Mouse (Mus musculus) embryonic facial prominence, embryonic 13.5 days (tissue): ENCODE measurements at regions not wholly inside any gene's neighbourhood (a gene's known extent, or its start where the extent isn't known, plus 50 kb on each side); places are given as distances from the start of the nearest gene placed in this dataset.

ENCODE experiments used
- ATAC-seq: fragments of 200-750 bp; cut with Nextera tagmentation; 2 replicates; pipeline ENCODE4 v1.8.0; 2017; ENCODE audit warnings: low read depth; ENCODE audit not compliant: insufficient number of reproducible peaks, insufficient read depth, low FRiP score, low TSS enrichment
- H3K27ac ChIP-seq: fragments of 300-500 bp; sonication (generic); 2 replicates; pipeline ENCODE4 v1.5.1; 2015; ENCODE audit warnings: moderate library complexity, mild to moderate bottlenecking, inconsistent platforms
- H3K27me3 ChIP-seq: fragments of 300-500 bp; sonication (generic); 2 replicates; pipeline ENCODE4 v1.6.1; 2015; ENCODE audit warnings: mild to moderate bottlenecking, inconsistent platforms
- H3K36me3 ChIP-seq: fragments of 300-500 bp; sonication (generic); 2 replicates; pipeline ENCODE4 v1.6.1; 2015; ENCODE audit warnings: mild to moderate bottlenecking, inconsistent platforms
- H3K4me1 ChIP-seq: fragments of 300-500 bp; sonication (generic); 2 replicates; pipeline ENCODE4 v1.6.1; 2015; ENCODE audit warnings: inconsistent platforms
- H3K4me2 ChIP-seq: fragments of 300-500 bp; sonication (generic); 2 replicates; pipeline ENCODE4 v1.6.1; 2015; ENCODE audit warnings: moderate library complexity, mild to moderate bottlenecking, inconsistent platforms
- H3K4me3 ChIP-seq: fragments of 300-500 bp; sonication (generic); 2 replicates; pipeline ENCODE4 v1.5.1; 2015; ENCODE audit warnings: mild to moderate bottlenecking, inconsistent platforms
- H3K9ac ChIP-seq: fragments of 300-500 bp; sonication (generic); 2 replicates; pipeline ENCODE4 v1.6.1; 2015; ENCODE audit warnings: mild to moderate bottlenecking, inconsistent platforms
- H3K9me3 ChIP-seq: fragments of 300-500 bp; sonication (generic); 2 replicates; pipeline ENCODE4 v1.6.1; 2016; ENCODE audit warnings: inconsistent platforms
- WGBS: fragments of 180-500 bp; shearing (Covaris S2); methylation state at CpG from one replicate; pipeline ENCODE4 v1.1.7; 2015; ENCODE audit warnings: mixed read lengths; 5-methylcytosine and 5-hydroxymethylcytosine counted together

GRCm38 (mm10) chr2:8115891-8116290 lies 606.5 kb upstream of the Celf2 start:
- WGBS: 87% methylated on average over 3 of the region's 3 CpGs
- Histone ChIP-seq H3K4me2 (no peak overlapping the region), H3K4me3 (no peak overlapping the region), H3K27ac (no peak overlapping the region), H3K9me3 (no peaks in the 10 kb centered on the region), H3K4me1 (no peaks in the 10 kb centered on the region), H3K36me3 (no peaks in the 10 kb centered on the region), H3K27me3 (no peaks in the 10 kb centered on the region), H3K9ac (no peak overlapping the region)
- no peak for ATAC-seq

DNA sequence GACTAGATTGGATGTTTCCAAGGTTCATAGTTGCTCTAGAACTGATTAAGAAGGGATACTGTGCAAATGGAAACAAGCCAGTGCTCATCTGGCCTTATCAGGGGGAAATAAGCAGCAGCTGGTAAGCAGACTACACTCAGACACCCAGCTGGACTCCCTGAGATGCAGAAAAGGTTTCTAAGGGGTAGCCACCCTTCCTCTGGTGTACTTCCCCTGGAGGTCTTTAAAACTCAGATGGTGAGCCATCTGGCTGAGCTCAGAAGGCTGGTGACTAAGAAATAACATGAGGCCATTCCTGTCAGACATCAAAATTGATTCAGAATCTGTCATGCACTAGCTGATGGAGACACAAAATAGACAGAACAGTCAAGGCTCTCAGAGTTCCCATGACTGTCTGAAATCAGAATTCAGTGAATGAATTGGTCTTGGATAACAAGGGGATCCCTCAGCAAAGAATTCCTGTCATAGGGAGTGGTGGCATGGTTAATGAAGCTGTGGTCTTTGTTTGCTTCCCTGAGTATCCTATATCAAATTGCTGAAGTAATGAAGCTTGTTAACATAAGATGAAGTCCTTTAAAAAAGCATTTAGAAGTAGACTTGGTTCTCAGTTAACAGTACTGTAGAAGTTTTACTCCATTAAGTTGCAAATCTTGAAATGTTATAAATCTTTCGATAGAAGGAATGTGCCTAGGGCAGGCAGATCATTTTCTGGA lies 603.2 kb upstream of the Celf2 start:
- WGBS: 42% methylated on average over 1 of the region's 1 CpGs
- Histone ChIP-seq H3K9me3 (no peaks in the 10 kb centered on the region), H3K4me2 (no peak overlapping the region), H3K4me3 (no peak overlapping the region), H3K27me3 (no peaks in the 10 kb centered on the region), H3K9ac (no peak overlapping the region), H3K27ac (no peak overlapping the region), H3K36me3 (no peaks in the 10 kb centered on the region), H3K4me1 (no peaks in the 10 kb centered on the region)
- no peak for ATAC-seq

GRCm38 (mm10) chr2:8094157-8094556 lies 584.8 kb upstream of the Celf2 start:
- Histone ChIP-seq H3K27ac (no peak overlapping the region), H3K9ac (no peak overlapping the region), H3K36me3 (no peaks in the 10 kb centered on the region), H3K4me2 (no peak overlapping the region), H3K9me3 (no peaks in the 10 kb centered on the region), H3K4me3 (no peak overlapping the region), H3K4me1 (no peaks in the 10 kb centered on the region), H3K27me3 (no peaks in the 10 kb centered on the region)
- WGBS: 85% methylated on average over 2 of the region's 2 CpGs
- ATAC-seq: no peak

DNA sequence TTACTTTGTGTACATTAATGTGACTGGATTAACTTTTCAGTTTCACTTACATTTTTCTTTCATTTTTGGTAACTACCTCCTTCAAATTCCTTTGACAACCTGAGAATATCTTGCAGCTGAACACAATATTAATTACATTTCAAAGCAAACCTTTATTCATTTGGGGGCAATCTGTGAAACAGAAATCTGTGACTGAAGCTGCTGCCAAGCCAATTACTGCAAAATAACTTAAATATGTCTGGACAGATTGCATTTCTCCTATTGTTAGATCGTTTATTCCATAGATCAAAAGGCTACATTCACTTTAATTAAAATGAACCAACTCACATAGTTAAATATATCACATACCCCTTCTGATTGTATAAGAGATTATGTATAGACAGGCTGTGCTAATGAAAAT lies 558.5 kb upstream of the Celf2 start:
- no peak for ATAC-seq
- H3K4me2 ChIP-seq: no peak overlapping the region
- WGBS: 51% methylated on average over 1 of the region's 1 CpGs

GRCm38 (mm10) chr2:8061687-8062086 lies 552.3 kb upstream of the Celf2 start:
- no peak for ATAC-seq
- 57% methylated on average over 1 of the region's 1 CpGs for WGBS
- Histone ChIP-seq H3K9ac (no peak overlapping the region), H3K9me3 (no peaks in the 10 kb centered on the region), H3K27ac (no peak overlapping the region), H3K4me3 (no peak overlapping the region), H3K27me3 (no peaks in the 10 kb centered on the region), H3K4me2 (no peak overlapping the region), H3K4me1 (no peaks in the 10 kb centered on the region), H3K36me3 (no peaks in the 10 kb centered on the region)

More for the DNA sequence above, 558.5 kb upstream of the Celf2 start:
- Histone ChIP-seq H3K4me1 (no peaks in the 10 kb centered on the region), H3K27ac (no peak overlapping the region), H3K27me3 (no peaks in the 10 kb centered on the region), H3K9ac (no peak overlapping the region), H3K36me3 (no peaks in the 10 kb centered on the region), H3K4me3 (no peak overlapping the region), H3K9me3 (no peaks in the 10 kb centered on the region)

DNA sequence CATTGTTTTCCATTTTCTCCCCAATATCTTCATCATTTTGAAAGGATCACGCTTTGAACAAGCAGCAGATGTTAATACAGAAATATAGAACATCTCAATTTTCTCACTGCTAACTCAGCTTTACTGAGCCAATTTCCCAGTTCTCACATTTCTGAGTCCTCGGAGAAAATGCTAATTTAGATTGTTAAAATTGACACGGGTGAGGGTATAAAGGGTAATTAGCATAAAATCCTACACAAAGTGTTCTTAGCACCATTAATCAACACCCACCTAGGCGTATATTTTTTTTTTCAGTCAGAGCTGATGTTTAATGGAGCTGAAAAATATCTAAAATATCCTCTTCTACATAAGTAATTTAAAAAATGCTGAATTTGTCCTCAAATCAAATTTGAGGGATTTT lies 519.8 kb upstream of the Celf2 start:
- no peak for ATAC-seq
- no peak overlapping the region for H3K27ac ChIP-seq
- 66% methylated on average over 4 of the region's 4 CpGs for WGBS

GRCm38 (mm10) chr2:8027571-8027970 lies 518.2 kb upstream of the Celf2 start:
- H3K4me2 ChIP-seq: no peak overlapping the region
- H3K27ac ChIP-seq: no peak overlapping the region
- H3K9me3 ChIP-seq: no peaks in the 10 kb centered on the region
- no peak for ATAC-seq
- no peaks in the 10 kb centered on the region for H3K4me1 ChIP-seq
- no peaks in the 10 kb centered on the region for H3K36me3 ChIP-seq
- no peak overlapping the region for H3K4me3 ChIP-seq
- no peaks in the 10 kb centered on the region for H3K27me3 ChIP-seq
- no peak overlapping the region for H3K9ac ChIP-seq

More for the DNA sequence above, 519.8 kb upstream of the Celf2 start:
- no peak overlapping the region for H3K9ac ChIP-seq
- no peaks in the 10 kb centered on the region for H3K9me3 ChIP-seq
- H3K36me3 ChIP-seq: no peaks in the 10 kb centered on the region
- H3K4me3 ChIP-seq: no peak overlapping the region
- H3K27me3 ChIP-seq: no peaks in the 10 kb centered on the region
- no peak overlapping the region for H3K4me2 ChIP-seq
- H3K4me1 ChIP-seq: no peaks in the 10 kb centered on the region

- no peak for ATAC-seq
- WGBS: 93% methylated on average over 10 of the region's 10 CpGs
- H3K4me1 ChIP-seq: no peaks in the 10 kb centered on the region
Observed at GRCm38 (mm10) chr2:8026648-8027047, 517.3 kb upstream of the Celf2 start.

DNA sequence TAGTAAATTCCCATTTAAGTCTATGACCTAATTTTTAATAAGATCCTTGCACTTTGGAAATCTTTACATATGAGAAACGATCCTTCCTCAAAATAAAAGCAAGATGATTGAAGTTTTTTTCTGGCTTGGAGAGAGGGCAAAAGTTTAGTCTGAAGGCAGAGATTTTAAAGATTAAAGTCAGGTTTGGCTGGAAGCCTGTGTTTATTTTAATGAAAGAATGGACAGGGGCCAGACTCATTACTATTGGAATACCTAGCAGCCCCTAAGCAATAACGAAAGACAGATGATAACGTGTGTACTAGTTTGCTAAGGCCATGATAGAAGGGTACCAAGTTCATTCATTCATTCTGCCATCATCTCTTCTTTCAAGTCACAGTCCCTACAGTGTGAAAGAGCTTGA lies 513.3 kb upstream of the Celf2 start:
- H3K4me2 ChIP-seq: no peak overlapping the region

More at GRCm38 (mm10) chr2:8026648-8027047, 517.3 kb upstream of the Celf2 start:
- H3K36me3 ChIP-seq: no peaks in the 10 kb centered on the region
- no peaks in the 10 kb centered on the region for H3K9me3 ChIP-seq
- no peak overlapping the region for H3K4me3 ChIP-seq
- no peaks in the 10 kb centered on the region for H3K27me3 ChIP-seq
- no peak overlapping the region for H3K27ac ChIP-seq
- no peak overlapping the region for H3K4me2 ChIP-seq
- no peak overlapping the region for H3K9ac ChIP-seq

GRCm38 (mm10) chr2:8022043-8022442 lies 512.7 kb upstream of the Celf2 start:
- Histone ChIP-seq H3K27ac (no peak overlapping the region), H3K4me1 (no peaks in the 10 kb centered on the region)
- 37% methylated on average over 5 of the region's 5 CpGs for WGBS

More for the DNA sequence above, 513.3 kb upstream of the Celf2 start:
- no peaks in the 10 kb centered on the region for H3K9me3 ChIP-seq
- ATAC-seq: no peak
- no peak overlapping the region for H3K27ac ChIP-seq
- H3K36me3 ChIP-seq: no peaks in the 10 kb centered on the region
- H3K27me3 ChIP-seq: no peaks in the 10 kb centered on the region
- WGBS: 26% methylated on average over 3 of the region's 3 CpGs
- no peak overlapping the region for H3K9ac ChIP-seq
- H3K4me1 ChIP-seq: no peaks in the 10 kb centered on the region
- H3K4me3 ChIP-seq: no peak overlapping the region

GRCm38 (mm10) chr2:8012826-8013225 lies 503.5 kb upstream of the Celf2 start:
- Histone ChIP-seq H3K9ac (no peak overlapping the region), H3K4me1 (no peaks in the 10 kb centered on the region), H3K36me3 (no peaks in the 10 kb centered on the region), H3K9me3 (no peaks in the 10 kb centered on the region), H3K4me2 (no peak overlapping the region), H3K27me3 (no peaks in the 10 kb centered on the region), H3K4me3 (no peak overlapping the region), H3K27ac (no peak overlapping the region)
- ATAC-seq: no peak
- WGBS: 67% methylated on average over 6 of the region's 6 CpGs

More at GRCm38 (mm10) chr2:8022043-8022442, 512.7 kb upstream of the Celf2 start:
- Histone ChIP-seq H3K4me2 (peak overlapping the region; percentile 24; the same call in 1 of the 2 replicates), H3K27me3 (no peaks in the 10 kb centered on the region), H3K36me3 (no peaks in the 10 kb centered on the region), H3K9me3 (no peaks in the 10 kb centered on the region), H3K9ac (no peak overlapping the region), H3K4me3 (no peak overlapping the region)
- no peak for ATAC-seq

DNA sequence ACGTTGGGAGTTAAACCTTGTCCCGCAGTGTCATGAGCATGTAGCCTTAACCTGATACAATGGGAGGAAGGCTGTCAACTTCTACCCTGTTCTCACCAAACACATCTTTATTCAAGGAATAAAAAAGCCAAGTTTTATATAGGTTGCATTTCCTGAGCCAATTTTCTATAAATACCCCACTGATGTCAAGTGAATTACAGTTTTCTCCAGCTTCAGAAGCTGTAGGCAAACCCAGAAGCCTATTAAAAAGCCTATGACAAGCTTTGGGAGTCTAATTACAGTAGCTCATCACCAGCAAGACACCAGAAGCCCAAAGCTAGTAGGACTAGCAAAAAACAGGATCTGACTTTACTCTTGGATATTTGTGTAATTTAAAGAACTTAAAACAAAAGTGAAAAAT lies 490.1 kb upstream of the Celf2 start:
- Histone ChIP-seq H3K9me3 (no peaks in the 10 kb centered on the region), H3K4me2 (no peak overlapping the region), H3K4me1 (no peaks in the 10 kb centered on the region), H3K36me3 (no peaks in the 10 kb centered on the region), H3K27ac (no peak overlapping the region), H3K9ac (no peak overlapping the region), H3K27me3 (no peaks in the 10 kb centered on the region), H3K4me3 (no peak overlapping the region)
- 85% methylated on average over 2 of the region's 2 CpGs for WGBS
- ATAC-seq: no peak
